Mouse (Mus musculus): ENCODE results near the gene H2-Oa.
"Not testable (repeated sequence)": the region's sequence is repeated elsewhere in the genome, so short reads cannot be mapped to it uniquely, and the experiment has no call there.

H2-Oa gene

DNA sequence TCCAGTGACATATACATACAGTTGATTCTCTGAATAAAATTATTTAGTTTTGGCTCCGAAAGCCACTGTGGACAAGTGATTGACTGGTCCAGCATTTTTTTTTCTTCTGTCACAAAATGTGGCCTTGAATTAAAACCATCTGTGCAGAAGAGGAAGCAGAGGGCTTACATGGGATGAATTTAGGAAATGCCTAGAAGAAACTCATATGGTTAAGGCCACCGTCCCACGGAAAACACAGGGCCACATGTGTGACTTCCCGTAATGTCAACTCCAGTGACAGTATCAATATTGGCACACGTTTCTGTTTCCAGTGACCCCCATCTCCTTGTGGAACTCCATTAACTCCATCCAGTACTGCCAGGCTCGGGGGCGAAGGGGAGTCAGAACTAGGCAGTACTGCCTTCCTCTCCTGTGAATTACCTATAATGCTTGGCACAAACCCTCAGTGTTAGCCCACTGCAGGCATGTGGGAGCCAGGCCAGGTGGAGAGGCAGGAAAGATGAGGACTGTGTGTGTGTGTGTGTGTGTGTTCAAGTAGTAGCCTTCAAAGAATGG is 50.4 kb downstream of the H2-Oa start:
- DNase-seq (ENCODE audit: low read depth, low spot score): no peak

DNA sequence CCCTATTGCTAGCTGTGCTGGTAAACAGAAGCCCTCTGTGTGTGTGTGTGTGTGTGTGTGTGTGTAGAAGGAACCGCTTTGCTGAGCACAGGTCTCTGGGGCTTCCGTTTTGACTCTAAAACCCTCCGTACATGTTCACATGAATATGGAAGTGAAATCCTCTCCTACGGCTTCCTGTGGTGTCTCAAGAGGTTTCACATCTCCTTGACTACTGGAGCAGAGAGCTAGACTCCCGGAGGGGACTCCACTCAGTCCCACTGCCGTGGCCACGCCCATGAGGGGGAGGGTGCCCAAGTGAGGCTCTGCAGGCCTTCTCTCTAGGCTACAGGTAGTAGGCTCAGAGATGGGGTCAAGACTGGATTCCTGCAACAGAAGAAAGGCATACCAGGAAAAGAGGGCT is 50.9 kb downstream of the H2-Oa start, which contains the start of gene H2-DMb2:
Gene H2-DMb2 (plus strand): TSS at position 275 of the 400 bp plus-strand sequence.
- no peak for DNase-seq (ENCODE audit: low read depth, low spot score)

DNA sequence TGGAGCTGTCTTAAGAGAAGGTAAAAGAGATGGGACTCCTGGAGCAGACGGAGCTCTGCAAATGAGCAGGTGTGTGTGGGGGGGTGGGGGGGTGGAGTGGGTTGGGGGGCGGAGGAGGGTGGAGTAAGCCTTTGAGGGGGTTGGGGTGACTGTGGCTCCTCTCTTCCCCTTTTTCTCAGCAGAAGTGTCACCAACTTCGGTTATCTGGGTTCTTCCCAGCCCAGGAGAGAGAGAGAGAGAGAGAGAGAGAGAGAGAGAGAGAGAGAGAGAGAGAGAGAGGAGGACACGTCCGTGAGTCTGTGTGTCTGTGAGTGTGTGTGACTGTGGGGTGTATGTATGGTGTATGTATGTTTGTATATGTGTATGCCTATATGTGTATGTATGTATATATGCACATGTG is 51.3 kb downstream of the H2-Oa start:
- DNase-seq (ENCODE audit: low read depth, low spot score): no peak

DNA sequence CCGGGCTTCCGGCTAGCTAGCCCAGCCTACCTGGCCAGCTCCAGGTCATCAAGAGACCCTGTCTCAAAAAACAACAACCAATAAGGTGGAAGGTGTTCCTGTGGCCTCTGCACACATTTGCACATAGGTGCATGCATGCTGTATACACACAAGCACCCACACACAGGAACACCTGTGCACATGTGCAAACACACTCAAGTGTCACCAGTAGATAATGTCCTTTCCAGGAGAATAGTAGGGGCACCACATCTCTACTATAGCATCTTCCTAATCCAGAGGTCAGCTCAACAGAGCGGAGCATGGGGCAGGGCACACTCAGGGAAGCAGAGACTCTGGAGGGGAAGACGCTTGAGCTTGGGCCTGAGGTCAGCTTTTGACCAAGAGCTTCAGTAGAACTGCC is 52.1 kb downstream of the H2-Oa start:
- not testable (repeated sequence) for DNase-seq (ENCODE audit: low read depth, low spot score)
